Mouse (Mus musculus): Measurements from ENCODE around the gene Dap. TPM values are rescaled to one million over a fixed set of nuclear protein-coding genes. Genes with fewer than 3 reads are reported as not detected.

Dap gene
- polyA plus RNA-seq, 1 experiment from 2014 or later: 42.4 TPM

GRCm38 (mm10) chr15:31317056-31317805, 93.1 kb downstream of the Dap start:
- Histone ChIP-seq H3K27ac (replicated peaks) (no peak overlapping the region), H3K9ac (replicated peaks) (no peak overlapping the region), H3K4me2 (replicated peaks) (no peak overlapping the region), H3K9me3 (0 out of 2 replicates have a peak, but pooled peaks cover 2% of the 10 kb centered on the region), H3K27me3 (no peaks in the 10 kb centered on the region), H3K4me1 (peaks cover 19% of the 10 kb centered on the region), H3K36me3 (no peaks in the 10 kb centered on the region), H3K4me3 (no peak overlapping the region)
- no peak for ATAC-seq (ENCODE audit: low FRiP score, low read depth)
- 89% methylated on average over 3 of the region's 3 CpGs for WGBS

- ATAC-seq (ENCODE audit: low FRiP score, low read depth): no peak
- no peak overlapping the region for H3K9ac ChIP-seq (replicated peaks)
- no peak overlapping the region for H3K4me2 ChIP-seq (replicated peaks)
- H3K27ac ChIP-seq (replicated peaks): no peak overlapping the region; the same call in 1 of the 2 replicates
- 52% methylated on average over 6 of the region's 6 CpGs for WGBS
- H3K27me3 ChIP-seq: no peaks in the 10 kb centered on the region
- no peaks in the 10 kb centered on the region for H3K36me3 ChIP-seq
- no peak overlapping the region for H3K4me3 ChIP-seq
- 0 out of 2 replicates have a peak, but pooled peaks cover 2% of the 10 kb centered on the region for H3K9me3 ChIP-seq
- H3K4me1 ChIP-seq: peaks cover 19% of the 10 kb centered on the region
These were observed 94.2 kb downstream of the Dap start for GRCm38 (mm10) chr15:31318158-31318955.

- Histone ChIP-seq H3K36me3 (no peaks in the 10 kb centered on the region), H3K27ac (replicated peaks) (no peak overlapping the region), H3K9ac (replicated peaks) (no peak overlapping the region), H3K4me1 (peaks cover 19% of the 10 kb centered on the region), H3K4me2 (replicated peaks) (no peak overlapping the region), H3K27me3 (no peaks in the 10 kb centered on the region), H3K4me3 (no peak overlapping the region), H3K9me3 (0 out of 2 replicates have a peak, but pooled peaks cover 2% of the 10 kb centered on the region)
- no peak for ATAC-seq (ENCODE audit: low FRiP score, low read depth)
- 53% methylated on average over 4 of the region's 4 CpGs for WGBS
These were observed 94.9 kb downstream of the Dap start for GRCm38 (mm10) chr15:31319046-31319445.

- no peak for ATAC-seq (ENCODE audit: low FRiP score, low read depth)
- no peak overlapping the region for H3K4me2 ChIP-seq (replicated peaks)
- WGBS: 59% methylated on average over 12 of the region's 12 CpGs
These were observed 96.7 kb downstream of the Dap start for GRCm38 (mm10) chr15:31320598-31321377.

GRCm38 (mm10) chr15:31323684-31324083, 99.6 kb downstream of the Dap start:
- WGBS: 81% methylated on average over 4 of the region's 4 CpGs
- ATAC-seq (ENCODE audit: low FRiP score, low read depth): no peak
- 0 out of 2 replicates have a peak, but pooled peaks cover 2% of the 10 kb centered on the region for H3K9me3 ChIP-seq
- H3K36me3 ChIP-seq: no peaks in the 10 kb centered on the region
- no peak overlapping the region for H3K4me3 ChIP-seq
- no peak overlapping the region for H3K27ac ChIP-seq (replicated peaks)
- H3K9ac ChIP-seq (replicated peaks): no peak overlapping the region
- H3K27me3 ChIP-seq: no peaks in the 10 kb centered on the region
- H3K4me2 ChIP-seq (replicated peaks): no peak overlapping the region
- H3K4me1 ChIP-seq: peaks cover 14% of the 10 kb centered on the region

More at GRCm38 (mm10) chr15:31320598-31321377, 96.7 kb downstream of the Dap start:
- peaks cover 19% of the 10 kb centered on the region for H3K4me1 ChIP-seq
- H3K36me3 ChIP-seq: no peaks in the 10 kb centered on the region
- H3K27ac ChIP-seq (replicated peaks): no peak overlapping the region
- H3K27me3 ChIP-seq: no peaks in the 10 kb centered on the region
- H3K9me3 ChIP-seq: 0 out of 2 replicates have a peak, but pooled peaks cover 2% of the 10 kb centered on the region
- no peak overlapping the region for H3K9ac ChIP-seq (replicated peaks)
- H3K4me3 ChIP-seq: no peak overlapping the region

Other genes with a start within 250 kb of the Dap start
- gene Ankrd33b, start 143.4 kb downstream of the Dap start, polyA plus RNA-seq (2016; fragmentation: Nextera tagmentation; extraction: Ambion mirVana): 0.71 and 0.75 TPM in 2 replicates
- 1.9 and 2.0 TPM in 2 replicates for gene Ropn1l, start 229.4 kb downstream of the Dap start, polyA plus RNA-seq (2016; fragmentation: Nextera tagmentation; extraction: Ambion mirVana)